Mouse (Mus musculus) midbrain, embryonic 16.5 days (tissue): ENCODE measurements around the gene Prkra. TPM values are rescaled to one million over a fixed set of nuclear protein-coding genes. Genes with fewer than 3 reads are reported as not detected.

ENCODE experiments used
- ATAC-seq: fragments of 200-750 bp; cut with Nextera tagmentation; 2 replicates; pipeline ENCODE4 v1.8.0; 2017; ENCODE audit warnings: moderate TSS enrichment
- H3K27ac ChIP-seq: fragments of 300-500 bp; sonication (generic); 2 replicates; pipeline ENCODE4 v1.5.1; 2014; ENCODE audit warnings: mild to moderate bottlenecking, low read length, mixed read lengths
- H3K27me3 ChIP-seq: fragments of 300-500 bp; sonication (generic); 2 replicates; pipeline ENCODE4 v1.6.1; 2014; ENCODE audit warnings: low read depth, low read length, mixed read lengths; ENCODE audit not compliant: control insufficient read depth, insufficient read depth
- H3K36me3 ChIP-seq: fragments of 300-500 bp; sonication (generic); 2 replicates; pipeline ENCODE4 v1.6.1; 2014; ENCODE audit warnings: mild to moderate bottlenecking, low read length, moderate library complexity, mixed read lengths; ENCODE audit not compliant: control insufficient read depth, insufficient read depth
- H3K4me1 ChIP-seq: fragments of 300-500 bp; sonication (generic); 2 replicates; pipeline ENCODE4 v1.6.1; 2014; ENCODE audit warnings: mild to moderate bottlenecking, low read length, mixed read lengths; ENCODE audit not compliant: control insufficient read depth, insufficient read depth
- H3K4me2 ChIP-seq: fragments of 300-500 bp; sonication (generic); 2 replicates; pipeline ENCODE4 v1.6.1; 2014; ENCODE audit warnings: mild to moderate bottlenecking, low read length, mixed read lengths
- H3K4me3 ChIP-seq: fragments of 300-500 bp; sonication (generic); 2 replicates; pipeline ENCODE4 v1.5.1; 2014; ENCODE audit warnings: low read depth, mild to moderate bottlenecking, low read length, moderate library complexity, mixed read lengths
- H3K9ac ChIP-seq: fragments of 300-500 bp; sonication (generic); 2 replicates; pipeline ENCODE4 v1.6.1; 2014; ENCODE audit warnings: low read depth, low read length, mixed read lengths
- H3K9me3 ChIP-seq: fragments of 300-500 bp; sonication (generic); replicated peaks from 2 replicates; pipeline ENCODE4 v1.6.1; 2014; ENCODE audit warnings: mild to moderate bottlenecking, low read length, mixed read lengths; ENCODE audit not compliant: control insufficient read depth, poor library complexity, severe bottlenecking
- WGBS: fragments of 180-500 bp; shearing (Covaris S2); extraction: QIAGEN DNeasy Blood & Tissue Kit; methylation state at CpG from one replicate; pipeline ENCODE4 v1.1.7; 2014; 5-methylcytosine and 5-hydroxymethylcytosine counted together
- polyA plus RNA-seq: library from polyadenylated mRNA; unstranded; fragments of >200 nt; fragmentation: Nextera tagmentation; extraction: Ambion mirVana; gene quantifications from 2 replicates; pipeline ENCODE4 v1.2.1, GENCODE M21; 2015

Gene Prkra
- polyA plus RNA-seq, 1 experiment from 2014 or later: 119 TPM

GRCm38 (mm10) chr2:76667200-76667599 is 19.4 kb upstream of the Prkra start:
- 83% methylated on average over 5 of the region's 5 CpGs for WGBS
- no peaks in the 10 kb centered on the region for H3K27me3 ChIP-seq
- no peak overlapping the region for H3K9ac ChIP-seq
- H3K4me3 ChIP-seq: no peak overlapping the region
- H3K36me3 ChIP-seq: peaks cover 4% of the 10 kb centered on the region; the same call in 1 of the 2 replicates
- no peak for ATAC-seq
- H3K4me1 ChIP-seq: peaks cover 7% of the 10 kb centered on the region
- no peak overlapping the region for H3K4me2 ChIP-seq
- no peak overlapping the region for H3K27ac ChIP-seq
- H3K9me3 ChIP-seq: no peaks in the 10 kb centered on the region

GRCm38 (mm10) chr2:76665531-76665930 is 17.7 kb upstream of the Prkra start:
- H3K9me3 ChIP-seq: no peaks in the 10 kb centered on the region
- no peak for ATAC-seq
- no peaks in the 10 kb centered on the region for H3K27me3 ChIP-seq
- peaks cover 4% of the 10 kb centered on the region; the same call in 1 of the 2 replicates for H3K36me3 ChIP-seq
- no peak overlapping the region for H3K4me2 ChIP-seq
- H3K4me3 ChIP-seq: no peak overlapping the region
- 96% methylated on average over 7 of the region's 7 CpGs for WGBS
- no peaks in the 10 kb centered on the region for H3K4me1 ChIP-seq
- H3K27ac ChIP-seq: no peak overlapping the region
- no peak overlapping the region for H3K9ac ChIP-seq

GRCm38 (mm10) chr2:76659419-76659818 is 11.6 kb upstream of the Prkra start:
- Histone ChIP-seq H3K27me3 (no peaks in the 10 kb centered on the region), H3K9me3 (no peaks in the 10 kb centered on the region), H3K36me3 (no peaks in the 10 kb centered on the region; the same call in 1 of the 2 replicates), H3K4me2 (no peak overlapping the region), H3K27ac (no peak overlapping the region), H3K9ac (no peak overlapping the region), H3K4me1 (no peaks in the 10 kb centered on the region), H3K4me3 (no peak overlapping the region)
- WGBS: 42% methylated on average over 7 of the region's 8 CpGs
- ATAC-seq: no peak

- Histone ChIP-seq H3K4me3 (no peak overlapping the region), H3K9me3 (no peaks in the 10 kb centered on the region), H3K4me1 (no peaks in the 10 kb centered on the region), H3K27me3 (no peaks in the 10 kb centered on the region), H3K9ac (no peak overlapping the region), H3K4me2 (no peak overlapping the region), H3K27ac (no peak overlapping the region), H3K36me3 (no peaks in the 10 kb centered on the region)
- no peak for ATAC-seq
- 85% methylated on average over 13 of the region's 13 CpGs for WGBS
These were observed 10.7 kb upstream of the Prkra start for GRCm38 (mm10) chr2:76658551-76658950.

- no peaks in the 10 kb centered on the region for H3K36me3 ChIP-seq
- H3K9ac ChIP-seq: no peak overlapping the region
- no peak overlapping the region for H3K4me3 ChIP-seq
- 6% methylated on average over 1 of the region's 1 CpGs for WGBS
- H3K27me3 ChIP-seq: no peaks in the 10 kb centered on the region
- no peaks in the 10 kb centered on the region for H3K4me1 ChIP-seq
- ATAC-seq: no peak
- H3K4me2 ChIP-seq: no peak overlapping the region
- H3K9me3 ChIP-seq: no peaks in the 10 kb centered on the region
- H3K27ac ChIP-seq: no peak overlapping the region
These were observed 8.2 kb upstream of the Prkra start for GRCm38 (mm10) chr2:76655982-76656381.

- Histone ChIP-seq H3K9ac (no peak overlapping the region), H3K27ac (no peak overlapping the region), H3K4me1 (no peaks in the 10 kb centered on the region), H3K4me3 (no peak overlapping the region), H3K9me3 (no peaks in the 10 kb centered on the region), H3K4me2 (no peak overlapping the region), H3K36me3 (no peaks in the 10 kb centered on the region), H3K27me3 (no peaks in the 10 kb centered on the region)
- ATAC-seq: peak; percentile 44; the same call in 1 of the 2 replicates
- WGBS: 77% methylated on average over 3 of the region's 3 CpGs
These were observed 7.6 kb upstream of the Prkra start for GRCm38 (mm10) chr2:76655444-76655843.

- H3K9me3 ChIP-seq: no peaks in the 10 kb centered on the region
- H3K4me3 ChIP-seq: no peak overlapping the region
- H3K4me2 ChIP-seq: no peak overlapping the region
- no peaks in the 10 kb centered on the region for H3K4me1 ChIP-seq
- 74% methylated on average over 5 of the region's 5 CpGs for WGBS
- H3K27ac ChIP-seq: no peak overlapping the region
- no peaks in the 10 kb centered on the region for H3K36me3 ChIP-seq
- H3K27me3 ChIP-seq: no peaks in the 10 kb centered on the region
- ATAC-seq: no peak
- no peak overlapping the region for H3K9ac ChIP-seq
These were observed 6.8 kb upstream of the Prkra start for GRCm38 (mm10) chr2:76654646-76655045.

- Histone ChIP-seq H3K4me3 (no peak overlapping the region), H3K4me2 (no peak overlapping the region), H3K27ac (no peak overlapping the region), H3K9me3 (no peaks in the 10 kb centered on the region), H3K4me1 (peaks cover 2% of the 10 kb centered on the region), H3K9ac (no peak overlapping the region), H3K27me3 (no peaks in the 10 kb centered on the region), H3K36me3 (no peaks in the 10 kb centered on the region)
- ATAC-seq: no peak
- 90% methylated on average over 4 of the region's 4 CpGs for WGBS
These were observed 5.3 kb upstream of the Prkra start for GRCm38 (mm10) chr2:76653070-76653469.

- Histone ChIP-seq H3K9me3 (no peaks in the 10 kb centered on the region), H3K27ac (peak overlapping the region; percentile 88), H3K4me3 (peak overlapping the region; percentile 73), H3K4me2 (peak overlapping the region; percentile 74), H3K36me3 (no peaks in the 10 kb centered on the region), H3K4me1 (peaks cover 14% of the 10 kb centered on the region), H3K9ac (peak overlapping the region; percentile 56), H3K27me3 (no peaks in the 10 kb centered on the region)
- 32% methylated on average over 13 of the region's 13 CpGs for WGBS
- peak; percentile 34 for ATAC-seq
These were observed 889 bp upstream of the Prkra start for GRCm38 (mm10) chr2:76648666-76649141.
